Mouse (Mus musculus): ENCODE data around the gene Msh5. TPM values are rescaled to one million over a fixed set of nuclear protein-coding genes. Genes with fewer than 3 reads are reported as not detected.
A peak's percentile ranks its signal among the peaks of the same experiment; 100 is the strongest.

The Msh5 gene
- polyA plus RNA-seq, 1 experiment: 0.90 TPM

- TF ChIP-seq GATA1 (IDR thresholded peaks at IDR 0.05; ENCODE audit: low read length) (no peak), TAL1 (IDR thresholded peaks at IDR 0.05; ENCODE audit: low read length) (no peak)
- Histone ChIP-seq H3K4me3 (replicated peaks) (no peak overlapping the region), H3K36me3 (ENCODE audit: control insufficient read depth) (peaks cover 26% of the 10 kb centered on the region), H3K4me1 (ENCODE audit: control insufficient read depth) (peaks cover 64% of the 10 kb centered on the region), H3K27me3 (ENCODE audit: control insufficient read depth) (peaks cover 43% of the 10 kb centered on the region), H3K9me3 (ENCODE audit: control insufficient read depth, low read length) (no peaks in the 10 kb centered on the region; the same call in 1 of the 2 replicates)
These were observed 14.3 kb upstream of the Msh5 start for GRCm38 (mm10) chr17:35060737-35061297.

DNA sequence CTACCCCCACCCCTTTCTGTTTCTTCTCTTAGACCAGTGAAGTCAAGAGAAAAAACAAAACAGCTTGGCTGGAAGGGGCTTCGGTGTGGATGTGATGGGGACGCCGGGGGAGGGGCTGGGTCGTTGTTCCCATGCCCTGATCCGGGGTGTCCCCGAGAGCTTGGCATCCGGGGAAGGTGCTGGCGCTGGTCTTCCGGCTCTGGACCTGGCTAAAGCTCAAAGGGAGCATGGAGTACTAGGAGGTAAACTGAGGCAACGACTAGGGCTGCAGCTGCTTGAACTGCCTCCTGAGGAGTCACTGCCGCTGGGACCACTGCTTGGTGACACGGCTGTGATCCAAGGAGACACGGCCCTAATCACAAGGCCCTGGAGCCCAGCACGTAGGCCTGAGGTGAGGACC, 13.5 kb upstream of the Msh5 start:
- Histone ChIP-seq H3K36me3 (ENCODE audit: control insufficient read depth) (peaks cover 33% of the 10 kb centered on the region), H3K4me1 (ENCODE audit: control insufficient read depth) (peaks cover 62% of the 10 kb centered on the region)
- no peak for TF ChIP-seq TAL1 (IDR thresholded peaks at IDR 0.05; ENCODE audit: low read length)
- no peak for TF ChIP-seq GATA1 (IDR thresholded peaks at IDR 0.05; ENCODE audit: low read length)

DNA sequence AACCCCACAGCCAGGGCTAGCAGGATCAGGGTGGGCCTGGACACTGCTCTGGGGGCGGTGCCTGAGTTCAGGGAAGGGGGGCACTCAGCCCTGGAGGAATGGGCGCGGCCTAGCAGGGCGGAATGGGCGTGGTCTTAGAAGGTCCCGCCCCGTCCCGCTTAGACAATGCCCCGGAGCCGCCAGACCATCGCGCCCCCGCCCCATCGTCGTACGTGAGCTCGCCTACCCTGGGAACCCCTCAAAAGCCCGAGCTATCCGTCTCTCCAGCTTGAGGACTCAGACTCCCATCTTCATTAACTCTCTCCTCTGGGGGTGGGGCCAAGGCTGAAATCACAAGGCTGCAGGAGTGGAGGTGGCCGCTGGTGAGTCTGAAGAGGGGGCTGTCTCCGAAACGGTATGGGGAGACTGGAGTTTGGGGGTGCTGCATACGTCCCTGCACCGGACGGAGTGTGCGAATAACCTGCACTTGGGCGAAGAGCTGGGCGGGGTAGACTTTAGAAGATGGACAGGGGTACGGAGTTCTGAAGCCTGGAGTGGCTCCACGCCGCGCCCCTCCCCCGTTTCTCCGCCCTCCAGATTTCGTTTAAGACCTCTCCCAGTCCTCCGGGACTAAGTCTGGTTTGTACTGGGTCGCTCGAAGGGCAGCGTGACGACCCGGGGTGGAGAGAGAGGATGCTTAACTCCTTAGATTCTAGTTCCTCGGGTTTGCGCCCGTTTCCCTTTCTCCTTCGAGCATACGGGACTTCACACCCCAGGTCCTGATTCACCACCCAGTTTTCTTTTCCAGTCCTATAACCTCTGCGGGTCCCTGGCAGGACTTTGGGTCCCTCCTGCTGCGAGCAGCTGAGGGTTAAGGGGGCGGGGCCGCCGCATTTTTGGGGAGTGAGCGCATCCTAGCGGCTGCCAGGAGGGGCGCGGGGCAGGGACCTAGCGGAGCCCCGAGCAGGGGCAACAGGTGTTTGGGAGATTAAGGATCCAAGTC, 12.7 kb upstream of the Msh5 start, which contains the start of gene Ddah2:
TSS of gene Ddah2 (plus strand) at position 125 of the 982 bp plus-strand sequence.
- H3K36me3 ChIP-seq (ENCODE audit: control insufficient read depth): peaks cover 39% of the 10 kb centered on the region
- TF ChIP-seq TAL1 (IDR thresholded peaks at IDR 0.05; ENCODE audit: low read length): no peak
- no peak for TF ChIP-seq GATA1 (IDR thresholded peaks at IDR 0.05; ENCODE audit: low read length)
- H3K9me3 ChIP-seq (ENCODE audit: control insufficient read depth, low read length): no peaks in the 10 kb centered on the region
- H3K27me3 ChIP-seq (ENCODE audit: control insufficient read depth): peaks cover 27% of the 10 kb centered on the region
- H3K4me3 ChIP-seq (replicated peaks): peak within 1 kb of the TSS; percentile 64
- H3K4me1 ChIP-seq (ENCODE audit: control insufficient read depth): peaks cover 57% of the 10 kb centered on the region

More for the DNA sequence above, 13.5 kb upstream of the Msh5 start:
- Histone ChIP-seq H3K9me3 (ENCODE audit: control insufficient read depth, low read length) (no peaks in the 10 kb centered on the region; the same call in 1 of the 2 replicates), H3K4me3 (replicated peaks) (no peak overlapping the region), H3K27me3 (ENCODE audit: control insufficient read depth) (peaks cover 36% of the 10 kb centered on the region)

- no peaks in the 10 kb centered on the region for H3K9me3 ChIP-seq (ENCODE audit: control insufficient read depth, low read length)
- H3K27me3 ChIP-seq (ENCODE audit: control insufficient read depth): peaks cover 18% of the 10 kb centered on the region
- TF ChIP-seq GATA1 (IDR thresholded peaks at IDR 0.05; ENCODE audit: low read length) (no peak), TAL1 (IDR thresholded peaks at IDR 0.05; ENCODE audit: low read length) (no peak)
- H3K36me3 ChIP-seq (ENCODE audit: control insufficient read depth): peaks cover 46% of the 10 kb centered on the region
- H3K4me1 ChIP-seq (ENCODE audit: control insufficient read depth): peaks cover 59% of the 10 kb centered on the region
- H3K4me3 ChIP-seq (replicated peaks): no peak overlapping the region
These were observed 11.8 kb upstream of the Msh5 start for GRCm38 (mm10) chr17:35058316-35058715.

GRCm38 (mm10) chr17:35057090-35057489, 10.5 kb upstream of the Msh5 start:
- H3K27me3 ChIP-seq (ENCODE audit: control insufficient read depth): peaks cover 13% of the 10 kb centered on the region
- peaks cover 67% of the 10 kb centered on the region for H3K4me1 ChIP-seq (ENCODE audit: control insufficient read depth)
- TF ChIP-seq GATA1 (IDR thresholded peaks at IDR 0.05; ENCODE audit: low read length) (no peak), TAL1 (IDR thresholded peaks at IDR 0.05; ENCODE audit: low read length) (no peak)
- peaks cover 58% of the 10 kb centered on the region for H3K36me3 ChIP-seq (ENCODE audit: control insufficient read depth)
- no peaks in the 10 kb centered on the region for H3K9me3 ChIP-seq (ENCODE audit: control insufficient read depth, low read length)
- H3K4me3 ChIP-seq (replicated peaks): no peak overlapping the region

GRCm38 (mm10) chr17:35055691-35056495, 9.3 kb upstream of the Msh5 start:
- Histone ChIP-seq H3K36me3 (ENCODE audit: control insufficient read depth) (peaks cover 56% of the 10 kb centered on the region), H3K4me1 (ENCODE audit: control insufficient read depth) (peaks cover 70% of the 10 kb centered on the region), H3K4me3 (replicated peaks) (no peak overlapping the region), H3K9me3 (ENCODE audit: control insufficient read depth, low read length) (no peaks in the 10 kb centered on the region), H3K27me3 (ENCODE audit: control insufficient read depth) (peaks cover 9% of the 10 kb centered on the region)
- TF ChIP-seq GATA1 (IDR thresholded peaks at IDR 0.05; ENCODE audit: low read length): no peak
- TF ChIP-seq TAL1 (IDR thresholded peaks at IDR 0.05; ENCODE audit: low read length): no peak

DNA sequence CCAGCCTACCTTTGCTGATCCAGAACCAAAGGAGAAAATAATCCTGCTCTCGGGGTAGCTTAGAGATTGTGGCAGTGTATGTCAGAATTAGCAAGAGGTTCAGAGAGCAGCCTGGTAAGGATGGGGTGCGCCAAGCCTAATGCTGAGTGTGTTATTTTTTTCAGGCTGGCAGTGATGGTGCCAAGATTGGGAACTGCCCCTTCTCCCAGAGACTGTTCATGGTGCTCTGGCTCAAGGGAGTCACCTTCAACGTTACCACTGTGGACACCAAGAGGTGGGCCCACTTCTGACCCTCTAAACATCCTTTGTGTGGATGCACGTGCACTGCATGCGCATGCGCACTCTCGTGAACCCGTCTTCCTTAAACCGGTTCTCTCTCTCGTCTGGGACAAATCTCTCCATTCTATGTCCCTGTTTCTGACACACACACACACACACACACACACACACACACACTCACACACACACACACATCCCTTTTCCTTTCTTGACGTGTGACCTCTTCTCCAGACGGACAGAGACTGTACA, 5.8 kb upstream of the Msh5 start:
- H3K36me3 ChIP-seq (ENCODE audit: control insufficient read depth): peaks cover 42% of the 10 kb centered on the region
- TF ChIP-seq TAL1 (IDR thresholded peaks at IDR 0.05; ENCODE audit: low read length): no peak
- TF ChIP-seq GATA1 (IDR thresholded peaks at IDR 0.05; ENCODE audit: low read length): no peak
- peaks cover 70% of the 10 kb centered on the region for H3K4me1 ChIP-seq (ENCODE audit: control insufficient read depth)
- peak overlapping the region; percentile 82 for H3K4me3 ChIP-seq (replicated peaks)
- H3K9me3 ChIP-seq (ENCODE audit: control insufficient read depth, low read length): no peaks in the 10 kb centered on the region
- no peaks in the 10 kb centered on the region for H3K27me3 ChIP-seq (ENCODE audit: control insufficient read depth)

Measured in erythroblast, embryonic 14.5 days (primary cell).